Mouse (Mus musculus) kidney, adult 2 months (tissue): Measurements from ENCODE around the gene Aspdh. TPM values are rescaled to one million over a fixed set of nuclear protein-coding genes. Genes with fewer than 3 reads are reported as not detected.

Source experiments
- DNase-seq: peaks from one replicate; pipeline ENCODE4 v3.0.0; 2021
- H3K27ac ChIP-seq: fragments of 200-500 bp; 2 replicates; pipeline ENCODE4 v1.5.1; 2012; ENCODE audit warnings: low read depth, low read length, control low read depth, inconsistent platforms; ENCODE audit not compliant: insufficient read depth
- H3K27me3 ChIP-seq: fragments of 200-500 bp; replicated peaks from 2 replicates; pipeline ENCODE4 v1.6.1; 2012; ENCODE audit warnings: mild to moderate bottlenecking, moderate library complexity, low read length, inconsistent platforms; ENCODE audit not compliant: control insufficient read depth, insufficient read depth
- H3K36me3 ChIP-seq: fragments of 200-500 bp; 2 replicates; pipeline ENCODE4 v1.6.1; 2012; ENCODE audit warnings: mild to moderate bottlenecking, moderate library complexity, low read length, inconsistent platforms; ENCODE audit not compliant: control insufficient read depth, insufficient read depth
- H3K4me1 ChIP-seq: fragments of 200-500 bp; 2 replicates; pipeline ENCODE4 v1.6.1; 2011; ENCODE audit warnings: low read length; ENCODE audit not compliant: control insufficient read depth, insufficient read depth
- H3K4me3 ChIP-seq: fragments of 200-500 bp; 2 replicates; pipeline ENCODE4 v1.5.1; 2011; ENCODE audit warnings: mild to moderate bottlenecking, low read depth, low read length, control low read depth; ENCODE audit not compliant: insufficient read depth
- CTCF ChIP-seq: fragments of 200-500 bp; conservative IDR thresholded peaks from 2 replicates; pipeline ENCODE4 v1.5.1; 2011; ENCODE audit warnings: low read depth, mild to moderate bottlenecking, control low read depth, low read length, moderate library complexity, mixed read lengths; ENCODE audit not compliant: insufficient read depth, insufficient read length
- POLR2A ChIP-seq: fragments of 200-500 bp; IDR thresholded peaks from one replicate; pipeline ENCODE4 v1.6.1; 2011; ENCODE audit warnings: low read depth, low read length, control low read depth
- WGBS: fragments of 180-500 bp; shearing (Covaris S2); methylation state at CpG from one replicate; pipeline ENCODE4 v1.1.7; 2018; 5-methylcytosine and 5-hydroxymethylcytosine counted together
- polyA plus RNA-seq: library from polyadenylated mRNA; depleted of rRNA; stranded (reverse); fragments of >200 nt; gene quantifications from 2 replicates; pipeline ENCODE4 v1.2.3, GENCODE M21; 2012

Gene Aspdh
- polyA plus RNA-seq, 1 experiment = 224 TPM

DNA sequence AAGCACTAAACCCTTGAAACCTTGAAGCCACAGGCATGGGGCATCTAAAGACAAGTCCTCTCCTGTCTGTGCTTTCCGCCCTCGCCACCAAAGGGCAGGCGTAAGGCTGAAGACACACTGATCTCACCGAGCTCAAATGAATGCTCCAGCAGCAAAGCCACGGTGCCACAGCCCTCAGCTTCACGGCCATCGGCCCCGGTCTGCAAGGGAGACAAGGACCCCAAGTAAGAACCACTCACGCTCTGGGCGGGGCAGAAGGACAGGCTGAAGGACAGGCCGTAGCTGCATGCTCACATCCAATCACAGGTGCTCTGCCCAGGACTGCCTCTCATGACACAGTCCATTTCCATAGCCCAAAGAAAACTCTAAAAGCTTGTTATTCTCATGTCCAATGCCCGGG, 29.5 kb downstream of the Aspdh start:
- 92% methylated on average over 12 of the region's 12 CpGs for WGBS

DNA sequence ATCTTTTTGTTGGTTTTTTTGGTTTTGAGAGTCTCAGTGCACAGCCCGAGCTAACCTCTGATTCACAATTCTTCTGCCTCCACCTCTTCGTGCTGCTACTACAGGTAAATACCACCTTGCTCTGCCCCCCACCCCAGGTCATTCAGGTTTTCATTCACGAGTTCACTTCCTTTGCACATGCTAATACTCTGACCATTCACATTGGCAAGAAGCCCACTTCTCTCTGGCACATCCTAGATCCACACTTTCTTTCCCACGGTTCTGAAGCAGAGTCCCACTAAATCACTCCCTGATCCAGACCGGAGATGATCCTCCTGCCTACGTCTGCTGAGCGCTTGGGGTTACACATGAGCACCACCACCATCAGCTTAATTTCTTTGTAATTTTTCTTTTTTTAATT, 29.9 kb downstream of the Aspdh start:
- no peaks in the 10 kb centered on the region; the same call in 1 of the 2 replicates for H3K36me3 ChIP-seq
- no peak for TF ChIP-seq CTCF
- TF ChIP-seq POLR2A = no peak
- DNase-seq = no peak
- no peaks in the 10 kb centered on the region for H3K27me3 ChIP-seq
- 67% methylated on average over 7 of the region's 7 CpGs for WGBS
- H3K27ac ChIP-seq = no peak overlapping the region
- peaks cover 10% of the 10 kb centered on the region for H3K4me1 ChIP-seq
- no peak overlapping the region for H3K4me3 ChIP-seq

More for the DNA sequence above, 29.5 kb downstream of the Aspdh start:
- DNase-seq = no peak
- H3K36me3 ChIP-seq = no peaks in the 10 kb centered on the region; the same call in 1 of the 2 replicates
- H3K27ac ChIP-seq = no peak overlapping the region
- H3K4me3 ChIP-seq = no peak overlapping the region
- TF ChIP-seq POLR2A (no peak), CTCF (no peak)
- H3K4me1 ChIP-seq = peaks cover 10% of the 10 kb centered on the region
- no peaks in the 10 kb centered on the region for H3K27me3 ChIP-seq

DNA sequence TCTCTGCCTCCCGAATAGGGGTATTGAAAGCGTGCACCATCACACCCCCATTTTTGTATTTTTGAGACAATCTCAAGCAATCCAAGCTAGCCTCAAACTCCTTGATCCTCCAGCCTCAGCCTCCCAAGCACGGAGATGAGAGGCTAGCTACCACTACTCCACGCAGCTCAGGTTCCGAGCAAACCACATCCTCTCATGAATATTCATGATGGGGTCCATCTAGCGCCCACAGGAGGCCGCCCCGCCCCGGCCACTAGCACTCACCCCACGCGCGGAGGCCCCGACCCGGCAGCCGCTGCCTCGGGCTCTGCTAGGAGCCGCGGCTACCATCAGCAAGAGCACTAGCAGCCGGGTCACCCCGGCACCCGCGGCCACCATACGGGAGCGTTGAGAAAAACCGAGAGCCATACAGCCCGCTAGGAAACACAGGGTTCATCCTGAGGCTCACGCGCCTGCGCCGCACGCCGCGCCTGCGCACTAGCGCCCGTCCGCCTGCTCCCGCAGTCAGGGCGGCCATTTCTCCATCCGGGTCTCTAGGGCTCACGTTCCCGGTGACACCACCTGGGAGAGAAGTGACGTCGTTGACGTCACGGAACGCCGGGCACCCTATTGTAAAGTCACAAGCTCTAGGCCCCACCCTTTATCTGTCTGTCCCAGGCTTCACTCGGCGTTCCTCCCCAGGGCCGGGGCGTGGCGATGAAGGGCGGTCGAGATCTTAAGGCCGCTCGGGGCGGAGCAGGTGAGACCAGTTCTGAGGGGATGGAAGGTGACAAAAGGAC, 31.0 kb downstream of the Aspdh start, which contains the start of the genes Emc10 and Fam71e1:
Emc10 (minus strand) TSS at position 538 of the 779 bp plus-strand sequence.
Fam71e1 (plus strand) TSS at position 590 of the 779 bp plus-strand sequence.
- Histone ChIP-seq H3K27ac (peak within 1 kb of the TSS; percentile 62), H3K4me1 (peaks cover 10% of the 10 kb centered on the region), H3K4me3 (peak within 1 kb of the TSS; percentile 73), H3K27me3 (no peaks in the 10 kb centered on the region), H3K36me3 (no peaks in the 10 kb centered on the region)
- DNase-seq = peak; percentile 99
- TF ChIP-seq CTCF = no peak
- peak; percentile 50 for TF ChIP-seq POLR2A
- WGBS = 1% methylated on average over 58 of the region's 58 CpGs

DNA sequence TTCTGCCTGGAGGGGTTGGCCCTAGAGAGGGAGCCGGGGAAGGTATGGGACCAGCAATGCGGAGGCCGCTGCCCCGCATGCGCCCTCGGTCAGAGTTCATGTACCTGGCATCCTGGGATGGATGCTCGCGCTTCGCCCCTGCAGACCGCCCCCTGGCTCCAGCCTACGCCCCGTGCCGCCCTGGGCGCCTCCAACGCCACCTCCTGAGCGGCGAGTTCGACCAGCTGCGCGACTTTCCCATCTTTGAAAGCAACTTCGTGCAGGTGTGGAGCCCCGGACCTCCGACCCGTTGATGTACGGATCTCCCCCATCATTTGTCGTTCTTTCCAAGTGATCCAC, 31.5 kb downstream of the Aspdh start:
- TF ChIP-seq POLR2A = no peak
- no peak for TF ChIP-seq CTCF
- no peaks in the 10 kb centered on the region for H3K36me3 ChIP-seq
- H3K4me3 ChIP-seq = peak overlapping the region; percentile 73
- no peak for DNase-seq
- WGBS = 1% methylated on average over 26 of the region's 26 CpGs
- H3K27ac ChIP-seq = peak overlapping the region; percentile 43; the same call in 1 of the 2 replicates
- H3K4me1 ChIP-seq = peaks cover 10% of the 10 kb centered on the region
- no peaks in the 10 kb centered on the region for H3K27me3 ChIP-seq

DNA sequence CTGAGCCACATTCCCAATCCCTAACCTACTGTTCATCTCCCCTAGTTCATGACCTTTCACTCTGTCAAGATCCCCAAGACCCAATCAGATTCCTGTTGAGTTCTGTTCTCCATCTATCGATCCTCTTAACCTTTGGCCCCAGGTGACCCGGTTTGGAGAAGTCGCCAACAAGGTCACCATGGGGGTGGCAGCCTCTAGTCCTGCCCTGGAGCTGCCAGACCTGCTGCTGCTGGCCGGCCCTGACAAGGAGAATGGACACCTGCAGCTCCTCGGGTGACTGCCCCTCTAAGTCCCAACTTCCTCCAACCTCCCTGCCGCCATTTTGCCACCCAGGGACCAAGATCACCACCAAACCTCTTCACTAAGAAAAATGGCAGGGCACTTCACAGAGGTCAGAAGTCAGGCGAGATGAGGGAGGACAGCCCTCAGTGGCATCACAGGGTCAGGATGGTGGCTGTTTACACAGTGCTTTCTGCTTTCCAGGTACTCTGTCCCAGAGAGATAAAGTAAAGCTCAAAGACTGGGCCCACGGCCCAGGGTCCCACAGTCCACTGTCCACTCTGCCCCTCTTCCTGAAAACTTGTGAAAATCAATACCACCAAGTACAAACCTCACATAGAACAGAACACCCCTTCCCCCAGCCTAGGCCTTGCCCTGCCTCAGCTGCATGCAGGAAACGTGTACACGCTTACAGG, 32.3 kb downstream of the Aspdh start:
- peaks cover 10% of the 10 kb centered on the region for H3K4me1 ChIP-seq
- 86% methylated on average over 10 of the region's 10 CpGs for WGBS
- H3K4me3 ChIP-seq = no peak overlapping the region
- no peak for DNase-seq
- no peak overlapping the region for H3K27ac ChIP-seq
- H3K36me3 ChIP-seq = no peaks in the 10 kb centered on the region
- no peaks in the 10 kb centered on the region for H3K27me3 ChIP-seq
- TF ChIP-seq POLR2A = no peak

DNA sequence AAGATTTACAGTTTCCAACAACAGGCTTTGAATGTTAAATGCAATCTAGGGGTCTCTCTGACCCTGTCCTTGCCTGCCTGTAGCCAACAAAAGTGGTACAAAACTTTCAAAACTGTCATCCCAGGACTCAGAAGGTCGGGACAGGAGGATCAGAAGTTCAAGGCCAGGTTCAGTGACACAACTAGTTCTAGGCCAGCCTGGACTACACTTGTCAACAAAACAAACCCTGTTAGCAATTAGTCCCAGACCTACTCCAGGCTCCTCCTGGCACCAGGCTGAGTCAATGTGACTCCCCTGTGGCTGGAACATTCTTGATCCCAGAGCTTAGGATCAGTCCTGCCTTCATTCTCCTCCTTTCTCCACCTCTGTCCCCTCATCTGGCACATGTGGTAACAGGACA, 33.7 kb downstream of the Aspdh start:
- TF ChIP-seq POLR2A = no peak
- DNase-seq = no peak

DNA sequence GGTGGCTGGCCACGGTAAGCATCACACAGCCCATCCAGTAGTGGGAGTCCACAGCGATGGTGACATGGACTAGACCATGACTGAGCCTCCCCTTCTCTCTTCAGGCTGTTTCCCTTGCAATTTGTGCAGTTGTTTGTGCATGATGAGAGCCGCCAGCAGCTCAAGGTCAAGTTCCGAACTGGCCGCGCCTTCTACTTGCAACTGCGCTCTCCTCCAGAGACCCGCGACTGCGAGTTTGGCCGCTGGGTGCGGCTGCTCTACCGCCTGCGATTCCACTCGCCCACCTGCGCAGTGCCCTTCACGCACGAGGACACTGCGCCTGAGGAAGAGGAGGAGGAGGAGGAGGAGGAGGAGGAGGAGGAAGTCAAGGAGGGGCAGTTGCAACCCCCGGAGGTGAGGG, 34.9 kb downstream of the Aspdh start:
- Histone ChIP-seq H3K36me3 (no peaks in the 10 kb centered on the region), H3K4me3 (no peak overlapping the region), H3K4me1 (peaks cover 8% of the 10 kb centered on the region), H3K27ac (no peak overlapping the region), H3K27me3 (no peaks in the 10 kb centered on the region)
- no peak for TF ChIP-seq CTCF
- 62% methylated on average over 20 of the region's 20 CpGs for WGBS
- no peak for DNase-seq

More for the DNA sequence above, 33.7 kb downstream of the Aspdh start:
- Histone ChIP-seq H3K27ac (no peak overlapping the region), H3K4me3 (no peak overlapping the region), H3K4me1 (peaks cover 10% of the 10 kb centered on the region), H3K36me3 (no peaks in the 10 kb centered on the region), H3K27me3 (no peaks in the 10 kb centered on the region)
- WGBS = 73% methylated on average over 1 of the region's 1 CpGs
